Mouse (Mus musculus) ES-E14 (cell line): ENCODE data around the gene Ethe1. TPM values are rescaled to one million over a fixed set of nuclear protein-coding genes. Genes with fewer than 3 reads are reported as not detected.

Source experiments
- DNase-seq: peaks from one replicate; pipeline ENCODE4 v3.0.0-alpha.2; 2013; ENCODE audit warnings: low read depth, low spot score
- H3K27ac ChIP-seq: 2 replicates; pipeline ENCODE4 v1.5.1; 2012; ENCODE audit warnings: low read depth, mild to moderate bottlenecking, low read length, moderate library complexity, mixed read lengths; ENCODE audit not compliant: poor library complexity, insufficient read depth, severe bottlenecking
- H3K36me3 ChIP-seq: 2 replicates; pipeline ENCODE4 v1.6.1; 2012; ENCODE audit warnings: mild to moderate bottlenecking, low read length, moderate library complexity, mixed read lengths; ENCODE audit not compliant: control insufficient read depth, poor library complexity, insufficient read depth, severe bottlenecking
- H3K4me1 ChIP-seq, 2 experiments: fragments of 150-350 bp in 1 of 2; sonication (generic) in 1 of 2; 2 replicates each; pipeline ENCODE4 v1.6.1; 2012; ENCODE audit warnings: low read length in 2 of 2, mild to moderate bottlenecking in 1 of 2, mixed read lengths in 1 of 2; ENCODE audit not compliant: control insufficient read depth in 2 of 2, insufficient read depth in 2 of 2, poor library complexity in 1 of 2
- H3K4me3 ChIP-seq, 2 experiments: fragments of 150-350 bp in 1 of 2; sonication (generic) in 1 of 2; 2 replicates each; pipeline ENCODE4 v1.5.1; 2012; ENCODE audit warnings: low read length in 2 of 2, low read depth in 1 of 2, mild to moderate bottlenecking in 1 of 2, mixed read lengths in 1 of 2; ENCODE audit not compliant: insufficient read depth in 1 of 2, poor library complexity in 1 of 2, severe bottlenecking in 1 of 2
- H3K9ac ChIP-seq: 2 replicates; pipeline ENCODE4 v1.6.1; 2012; ENCODE audit warnings: low read depth, mild to moderate bottlenecking, low read length, mixed read lengths; ENCODE audit not compliant: poor library complexity, insufficient read depth, severe bottlenecking
- H3K9me3 ChIP-seq: fragments of 150-350 bp; sonication (generic); 2 replicates; pipeline ENCODE4 v1.6.1; 2012; ENCODE audit warnings: low read depth, mild to moderate bottlenecking, low read length; ENCODE audit not compliant: control insufficient read depth, insufficient read depth
- CHD2 ChIP-seq: IDR thresholded peaks from 2 replicates; pipeline ENCODE4 v1.6.1; 2014; ENCODE audit warnings: mild to moderate bottlenecking, low read depth, low read length, inconsistent platforms
- HCFC1 ChIP-seq: IDR thresholded peaks from 2 replicates; pipeline ENCODE4 v1.6.1; 2012; ENCODE audit warnings: low read length, inconsistent platforms, borderline replicate concordance; ENCODE audit not compliant: insufficient read depth
- MAFK ChIP-seq: IDR thresholded peaks from 2 replicates; pipeline ENCODE4 v1.6.1; 2014; ENCODE audit warnings: mild to moderate bottlenecking, low read depth, low read length, inconsistent platforms; ENCODE audit not compliant: insufficient read depth
- ZC3H11A ChIP-seq: IDR thresholded peaks from 2 replicates; pipeline ENCODE4 v1.6.1; 2012; ENCODE audit warnings: low read depth, mild to moderate bottlenecking, inconsistent platforms, low read length, borderline replicate concordance
- ZNF384 ChIP-seq: IDR thresholded peaks from 2 replicates; pipeline ENCODE4 v1.6.1; 2012; ENCODE audit warnings: low read depth, low read length, inconsistent platforms
- in situ Hi-C, 2 experiments: fragments of 600-800 bp; cut with MboI; formaldehyde crosslinking; loops; one replicate each; pipeline ENCODE4 v1.15.1; 2025; ENCODE audit warnings: low sequenced_read_pairs in 2 of 2, inconsistent platforms in 1 of 2; ENCODE audit not compliant: unreplicated experiment in 2 of 2
- total RNA-seq: library from RNA; depleted of rRNA; stranded (reverse); fragments of 300-350 nt; gene quantifications from 2 replicates; pipeline ENCODE4 v1.2.3, GENCODE M21; 2012

Gene Ethe1
- total RNA-seq, 1 experiment: 14.7 TPM

DNA sequence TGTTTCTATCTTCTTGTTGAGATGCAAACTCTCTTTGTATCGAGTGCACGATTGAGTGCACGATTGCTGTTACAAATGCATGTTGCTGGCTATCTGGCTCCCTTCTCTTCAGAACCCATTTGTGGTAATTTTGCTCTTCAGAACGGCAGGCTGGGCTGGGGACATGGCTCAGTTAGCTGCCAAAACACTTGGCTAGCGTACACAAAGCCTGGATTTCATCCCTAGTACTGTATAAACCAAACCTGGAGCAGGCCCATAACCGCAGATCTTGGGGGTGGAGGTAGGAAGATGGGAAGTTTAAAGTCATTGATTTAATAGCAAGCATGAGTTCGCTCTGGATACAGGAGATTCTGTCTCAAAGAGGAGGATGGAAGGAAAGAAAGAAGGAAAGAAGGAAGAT, 18.2 kb downstream of the Ethe1 start:
- TF ChIP-seq ZNF384 (no peak), CHD2 (no peak), ZC3H11A (no peak), HCFC1 (no peak), MAFK (no peak)
- DNase-seq: no peak
- in situ Hi-C loops: loop anchor here in 1 of 2 experiments (25.0 kb wide), 1 partner anchor 357 kb away; the partner anchor contains the start of gene Rabac1
- H3K4me3 ChIP-seq: no peak overlapping the region
- peaks cover 0 to 6% of the 10 kb centered on the region in 2 experiments; a peak in 1 of 4 replicates for H3K4me1 ChIP-seq
- no peaks in the 10 kb centered on the region; the same call in 1 of the 2 replicates for H3K36me3 ChIP-seq
- no peak overlapping the region for H3K27ac ChIP-seq
- no peak overlapping the region for H3K9ac ChIP-seq
- H3K9me3 ChIP-seq: no peaks in the 10 kb centered on the region

DNA sequence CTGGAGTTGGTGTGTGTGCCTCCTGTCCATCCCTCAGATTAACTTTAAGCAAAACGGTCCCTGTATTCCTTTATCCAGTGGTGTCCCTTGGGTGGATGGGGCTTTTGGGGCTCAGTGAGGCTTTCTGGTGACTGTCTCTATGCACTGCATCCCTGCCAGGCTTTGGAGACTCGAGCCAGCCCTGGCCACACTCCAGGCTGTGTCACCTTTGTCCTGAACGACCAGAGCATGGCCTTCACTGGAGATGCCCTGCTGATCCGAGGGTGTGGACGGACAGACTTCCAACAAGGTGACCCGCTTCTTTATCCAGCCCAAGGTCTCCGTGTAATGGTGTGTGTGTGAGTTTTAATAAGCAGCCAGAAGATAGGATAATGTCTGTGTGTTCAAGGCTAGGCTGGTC, 18.7 kb downstream of the Ethe1 start:
- Histone ChIP-seq H3K9ac (no peak overlapping the region), H3K27ac (no peak overlapping the region), H3K4me3 (no peak overlapping the region), H3K36me3 (no peaks in the 10 kb centered on the region; the same call in 1 of the 2 replicates), H3K4me1 (peaks cover 0 to 6% of the 10 kb centered on the region in 2 experiments; a peak in 1 of 4 replicates), H3K9me3 (no peaks in the 10 kb centered on the region)
- DNase-seq: no peak
- in situ Hi-C loops: loop anchor here in 1 of 2 experiments (25.0 kb wide), 1 partner anchor 356 kb away; the partner anchor contains the start of gene Rabac1
- TF ChIP-seq MAFK (no peak), CHD2 (no peak), ZC3H11A (no peak), ZNF384 (no peak), HCFC1 (no peak)

DNA sequence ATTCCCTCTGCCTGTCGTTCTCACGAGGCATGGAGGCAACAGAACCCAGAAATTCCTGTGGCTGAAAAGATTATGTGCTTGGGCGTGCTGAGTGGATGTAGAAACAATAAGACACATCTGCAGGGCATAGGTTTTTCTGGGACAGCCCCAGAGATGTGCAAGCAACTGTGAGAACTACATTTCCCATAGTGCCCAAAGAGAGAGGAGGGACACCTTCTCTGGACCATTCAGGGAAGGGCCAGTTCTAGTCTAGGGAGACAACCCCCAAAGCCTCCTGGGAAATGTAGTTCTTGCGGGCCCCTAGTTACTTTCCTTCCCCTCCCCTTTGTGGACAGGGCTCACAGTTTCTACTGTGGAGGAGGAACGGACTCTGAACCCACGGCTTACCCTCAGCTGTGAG, 20.7 kb downstream of the Ethe1 start:
- Histone ChIP-seq H3K27ac (no peak overlapping the region), H3K4me3 (no peak overlapping the region), H3K4me1 (peaks cover 0 to 11% of the 10 kb centered on the region in 2 experiments; a peak in 2 of 4 replicates), H3K9me3 (no peaks in the 10 kb centered on the region), H3K9ac (no peak overlapping the region), H3K36me3 (no peaks in the 10 kb centered on the region; the same call in 1 of the 2 replicates)
- in situ Hi-C loops: loop anchor here in 1 of 2 experiments (25.0 kb wide), 1 partner anchor 354 kb away; the partner anchor contains the start of gene Rabac1
- no peak for TF ChIP-seq ZNF384
- peak; percentile 97 for TF ChIP-seq HCFC1
- no peak for TF ChIP-seq CHD2
- no peak for TF ChIP-seq ZC3H11A
- TF ChIP-seq MAFK: no peak
- no peak for DNase-seq

DNA sequence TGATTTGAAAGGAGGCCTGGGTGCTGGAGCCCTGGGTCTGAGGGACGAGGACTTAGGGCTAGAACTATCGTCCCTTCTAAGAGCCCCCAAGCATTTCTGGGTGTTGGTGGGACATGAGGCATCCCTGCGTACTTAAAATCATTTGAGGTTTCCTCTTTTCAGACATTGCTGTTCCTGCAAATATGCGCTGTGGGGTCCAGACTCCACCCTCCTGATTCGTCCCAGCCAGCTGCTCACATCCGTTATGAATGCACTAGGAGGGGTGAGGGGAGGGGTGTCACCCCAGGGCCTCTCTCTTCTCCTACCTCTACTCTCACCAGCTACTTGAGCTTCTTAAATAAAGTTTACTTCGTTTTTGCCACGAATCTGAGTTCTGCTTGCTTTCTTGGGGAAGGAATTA, 21.2 kb downstream of the Ethe1 start:
- in situ Hi-C loops: loop anchor here in 1 of 2 experiments (25.0 kb wide), 1 partner anchor 354 kb away; the partner anchor contains the start of gene Rabac1
- no peak for TF ChIP-seq ZC3H11A
- TF ChIP-seq HCFC1: no peak
- no peak for TF ChIP-seq CHD2
- TF ChIP-seq ZNF384: no peak
- TF ChIP-seq MAFK: no peak

More for the DNA sequence above, 21.2 kb downstream of the Ethe1 start:
- no peaks in the 10 kb centered on the region for H3K9me3 ChIP-seq
- no peak for DNase-seq
- no peak overlapping the region for H3K4me3 ChIP-seq
- H3K27ac ChIP-seq: no peak overlapping the region
- H3K36me3 ChIP-seq: no peaks in the 10 kb centered on the region; the same call in 1 of the 2 replicates
- H3K4me1 ChIP-seq: peaks cover 0 to 12% of the 10 kb centered on the region in 2 experiments; a peak in 2 of 4 replicates
- no peak overlapping the region for H3K9ac ChIP-seq
